Mouse (Mus musculus) midbrain, embryonic 11.5 days (tissue): Measurements from ENCODE around the gene C87436. TPM values are rescaled to one million over a fixed set of nuclear protein-coding genes. Genes with fewer than 3 reads are reported as not detected.

Source experiments
- ATAC-seq: fragments of 200-750 bp; cut with Nextera tagmentation; 2 replicates; pipeline ENCODE4 v1.8.0; 2017; ENCODE audit warnings: moderate TSS enrichment, moderate library complexity; ENCODE audit not compliant: low FRiP score
- DNase-seq: peaks from one replicate; pipeline ENCODE4 v3.0.0; 2015; ENCODE audit warnings: low spot score; ENCODE audit errors: missing footprints
- H3K27ac ChIP-seq: fragments of 300-500 bp; sonication (generic); 2 replicates; pipeline ENCODE4 v1.5.1; 2014; ENCODE audit warnings: low read depth, low read length
- H3K27me3 ChIP-seq: fragments of 300-500 bp; sonication (generic); 2 replicates; pipeline ENCODE4 v1.6.1; 2014; ENCODE audit warnings: mild to moderate bottlenecking, low read length, moderate library complexity, mixed read lengths; ENCODE audit not compliant: control insufficient read depth, insufficient read depth
- H3K36me3 ChIP-seq: fragments of 300-500 bp; sonication (generic); 2 replicates; pipeline ENCODE4 v1.6.1; 2014; ENCODE audit warnings: mild to moderate bottlenecking, low read length, moderate library complexity, mixed read lengths; ENCODE audit not compliant: control insufficient read depth, insufficient read depth
- H3K4me1 ChIP-seq: fragments of 300-500 bp; sonication (generic); 2 replicates; pipeline ENCODE4 v1.6.1; 2014; ENCODE audit warnings: low read length; ENCODE audit not compliant: control insufficient read depth, insufficient read depth
- H3K4me2 ChIP-seq: fragments of 300-500 bp; sonication (generic); 2 replicates; pipeline ENCODE4 v1.6.1; 2014; ENCODE audit warnings: mild to moderate bottlenecking, moderate library complexity
- H3K4me3 ChIP-seq: fragments of 300-500 bp; sonication (generic); 2 replicates; pipeline ENCODE4 v1.5.1; 2014; ENCODE audit warnings: low read depth, low read length
- H3K9ac ChIP-seq: fragments of 300-500 bp; sonication (generic); 2 replicates; pipeline ENCODE4 v1.6.1; 2014; ENCODE audit warnings: low read length
- H3K9me3 ChIP-seq: fragments of 300-500 bp; sonication (generic); 2 replicates; pipeline ENCODE4 v1.6.1; 2016; ENCODE audit warnings: low read length; ENCODE audit not compliant: control insufficient read depth
- WGBS: fragments of 180-500 bp; shearing (Covaris S2); extraction: QIAGEN DNeasy Blood & Tissue Kit; methylation state at CpG from one replicate; pipeline ENCODE4 v1.1.7; 2014; 5-methylcytosine and 5-hydroxymethylcytosine counted together
- polyA plus RNA-seq: library from polyadenylated mRNA; unstranded; fragments of >200 nt; fragmentation: Nextera tagmentation; extraction: Ambion mirVana; gene quantifications from 2 replicates; pipeline ENCODE4 v1.2.1, GENCODE M21; 2014

C87436 gene
- polyA plus RNA-seq, 1 experiment from 2014 or later: 23.6 TPM

DNA sequence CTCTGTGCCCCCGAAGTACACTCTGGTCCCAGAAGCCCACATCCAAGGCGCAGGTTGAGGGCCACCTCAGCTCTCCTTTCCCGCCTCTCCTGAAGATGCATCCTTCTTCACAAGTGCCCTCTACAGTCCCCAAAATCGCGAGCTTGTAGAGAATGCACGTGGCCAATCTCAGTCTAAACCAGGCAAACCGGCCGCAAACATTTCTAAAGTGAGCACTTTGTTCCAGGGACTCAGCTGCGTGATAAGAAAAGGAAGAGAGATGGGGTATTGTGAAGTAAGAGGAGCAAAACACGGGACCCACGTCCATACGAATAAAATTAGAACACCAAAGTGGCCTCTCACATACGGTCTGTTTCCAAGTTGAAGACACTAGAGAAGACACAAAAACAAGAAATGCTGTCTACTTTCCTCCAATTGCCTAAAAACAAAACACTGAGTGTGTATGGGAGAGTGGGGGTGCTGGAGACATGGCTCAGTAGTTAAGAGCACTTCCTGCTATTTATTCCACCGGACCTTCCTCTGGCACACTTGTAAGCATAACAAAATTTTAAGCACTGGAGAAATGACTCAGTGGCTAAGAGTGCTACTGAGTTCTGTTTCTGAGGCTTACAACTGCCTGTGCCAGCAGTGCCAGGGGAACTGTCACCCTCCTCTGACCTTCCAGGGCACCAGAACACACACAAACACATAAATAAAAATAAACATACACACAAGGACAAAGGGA is 40.8 kb upstream of the C87436 start:
- WGBS: 6% methylated on average over 14 of the region's 14 CpGs
- no peak for ATAC-seq

DNA sequence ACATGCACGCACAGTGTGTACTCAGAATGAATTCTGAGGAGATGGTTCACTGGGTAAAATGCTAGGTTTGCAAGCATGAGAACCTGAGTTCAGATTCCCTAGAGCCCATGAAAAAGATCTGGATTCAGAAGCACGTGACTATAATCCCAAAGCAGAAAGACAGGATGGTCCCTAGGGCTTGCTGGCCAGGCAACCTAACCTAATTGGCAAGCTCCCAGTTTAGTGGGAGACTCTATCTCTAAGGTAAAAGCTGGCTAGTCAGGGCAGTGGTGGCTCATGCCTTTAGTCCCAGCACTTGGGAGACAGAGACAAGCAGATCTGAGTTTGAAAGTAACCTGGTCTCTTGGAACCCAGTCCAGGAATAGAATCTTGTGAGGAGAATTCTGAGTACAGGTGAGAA is 39.2 kb upstream of the C87436 start:
- Histone ChIP-seq H3K27ac (no peak overlapping the region), H3K9ac (no peak overlapping the region), H3K4me1 (peaks cover 20% of the 10 kb centered on the region), H3K27me3 (no peaks in the 10 kb centered on the region), H3K36me3 (no peaks in the 10 kb centered on the region; the same call in 1 of the 2 replicates), H3K4me3 (no peak overlapping the region), H3K4me2 (no peak overlapping the region), H3K9me3 (no peaks in the 10 kb centered on the region)
- ATAC-seq: no peak
- 75% methylated on average over 2 of the region's 2 CpGs for WGBS
- DNase-seq: no peak

More for the DNA sequence above, 40.8 kb upstream of the C87436 start:
- Histone ChIP-seq H3K9ac (peak overlapping the region; percentile 90; the same call in 1 of the 2 replicates), H3K27me3 (no peaks in the 10 kb centered on the region), H3K9me3 (no peaks in the 10 kb centered on the region), H3K36me3 (peaks cover 5% of the 10 kb centered on the region; the same call in 1 of the 2 replicates), H3K4me1 (peaks cover 20% of the 10 kb centered on the region), H3K4me3 (peak overlapping the region; percentile 90), H3K27ac (no peak overlapping the region; the same call in 1 of the 2 replicates), H3K4me2 (peak overlapping the region; percentile 71)
- DNase-seq: no peak

DNA sequence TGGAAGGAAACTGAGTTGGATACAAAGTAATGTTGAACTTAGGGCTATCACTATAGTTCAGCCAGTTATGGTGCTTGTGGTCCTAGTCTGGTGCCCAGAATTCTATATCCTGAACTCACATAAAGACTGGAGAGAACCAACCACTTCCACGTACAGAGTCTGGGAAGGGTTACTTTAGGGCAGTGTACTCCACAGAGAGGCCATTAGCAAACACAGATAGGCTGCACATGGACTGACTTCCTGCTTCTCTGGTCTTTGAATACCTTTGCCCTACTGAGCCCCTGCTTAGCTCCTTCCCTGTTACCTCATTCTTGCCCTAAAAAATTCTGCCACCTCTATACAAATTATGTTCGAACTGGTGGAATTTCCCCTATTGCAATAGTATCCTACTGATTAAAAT is 38.2 kb upstream of the C87436 start:
- Histone ChIP-seq H3K9me3 (no peaks in the 10 kb centered on the region), H3K4me1 (peaks cover 17% of the 10 kb centered on the region), H3K27ac (no peak overlapping the region), H3K4me3 (no peak overlapping the region), H3K4me2 (no peak overlapping the region), H3K9ac (no peak overlapping the region), H3K27me3 (no peaks in the 10 kb centered on the region), H3K36me3 (no peaks in the 10 kb centered on the region)
- DNase-seq (no peak), ATAC-seq (no peak)
- 78% methylated on average over 2 of the region's 2 CpGs for WGBS

- H3K4me3 ChIP-seq: no peak overlapping the region; the same call in 1 of the 2 replicates
Observed at GRCm38 (mm10) chr6:86400972-86401371, 37.2 kb upstream of the C87436 start.

DNA sequence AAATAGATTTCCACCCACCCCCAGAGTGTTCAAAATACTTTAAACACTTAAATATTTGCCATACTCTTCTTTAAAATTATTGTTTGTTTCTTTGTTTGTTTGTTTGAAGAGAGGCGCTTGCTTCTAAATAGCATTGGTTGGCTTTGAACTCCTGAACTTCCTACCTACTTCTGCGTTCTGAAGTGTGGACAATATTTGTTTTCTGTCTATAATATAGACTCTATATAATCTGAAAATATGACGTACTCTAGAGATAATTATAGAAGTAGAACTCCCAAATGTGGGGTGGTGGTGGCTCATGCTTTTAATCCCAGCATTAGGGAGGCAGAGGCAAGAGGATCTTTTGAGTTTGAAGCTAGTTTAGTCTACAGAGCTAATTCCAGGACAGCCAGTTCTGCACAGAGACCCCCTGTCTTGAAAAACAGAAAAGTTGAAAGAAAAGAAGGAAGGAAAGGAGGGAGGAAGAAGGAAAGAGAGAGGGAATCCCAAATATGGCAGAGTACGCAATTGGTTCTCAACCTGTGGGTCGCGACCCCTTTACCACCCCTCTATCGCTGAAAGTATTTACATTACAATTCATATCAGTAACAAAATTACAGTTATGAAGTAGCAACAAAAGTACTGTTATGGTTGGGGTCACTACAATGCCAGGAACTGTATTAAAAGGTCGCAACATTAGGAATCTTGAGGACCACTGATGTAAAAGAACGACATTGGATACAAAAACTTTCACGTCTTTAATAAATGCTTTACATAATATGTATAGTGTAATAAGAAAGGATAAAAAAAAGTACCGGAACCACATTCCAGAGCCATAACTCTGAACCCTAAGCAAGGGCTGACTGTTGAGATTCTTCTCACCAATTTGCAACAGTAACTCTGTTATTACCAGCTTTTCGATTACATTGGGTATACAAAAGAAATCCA is 35.2 kb upstream of the C87436 start:
- Histone ChIP-seq H3K9ac (no peak overlapping the region), H3K9me3 (no peaks in the 10 kb centered on the region), H3K27ac (no peak overlapping the region), H3K4me2 (peak overlapping the region; percentile 81), H3K36me3 (no peaks in the 10 kb centered on the region), H3K27me3 (no peaks in the 10 kb centered on the region), H3K4me3 (peak overlapping the region; percentile 87), H3K4me1 (peaks cover 8% of the 10 kb centered on the region)
- DNase-seq (peak; percentile 87), ATAC-seq (no peak)
- WGBS: 38% methylated on average over 12 of the region's 12 CpGs

More at GRCm38 (mm10) chr6:86400972-86401371, 37.2 kb upstream of the C87436 start:
- Histone ChIP-seq H3K4me1 (peaks cover 8% of the 10 kb centered on the region), H3K27me3 (no peaks in the 10 kb centered on the region), H3K27ac (no peak overlapping the region), H3K4me2 (peak overlapping the region; percentile 33), H3K9me3 (no peaks in the 10 kb centered on the region), H3K36me3 (no peaks in the 10 kb centered on the region), H3K9ac (no peak overlapping the region)
- ATAC-seq (no peak), DNase-seq (peak; percentile 91)
- WGBS: 10% methylated on average over 9 of the region's 9 CpGs

- H3K9me3 ChIP-seq: no peaks in the 10 kb centered on the region
- H3K27ac ChIP-seq: peak overlapping the region; percentile 100
- peaks cover 8% of the 10 kb centered on the region for H3K4me1 ChIP-seq
- H3K36me3 ChIP-seq: no peaks in the 10 kb centered on the region
- peak overlapping the region; percentile 87 for H3K4me3 ChIP-seq
- peak overlapping the region; percentile 100 for H3K9ac ChIP-seq
- no peaks in the 10 kb centered on the region for H3K27me3 ChIP-seq
- under 1% methylated on average over 15 of the region's 15 CpGs for WGBS
- ATAC-seq: peak; percentile 72
- peak; percentile 99 for DNase-seq
- H3K4me2 ChIP-seq: peak overlapping the region; percentile 81
Observed at GRCm38 (mm10) chr6:86403728-86404099, 34.5 kb upstream of the C87436 start.

DNA sequence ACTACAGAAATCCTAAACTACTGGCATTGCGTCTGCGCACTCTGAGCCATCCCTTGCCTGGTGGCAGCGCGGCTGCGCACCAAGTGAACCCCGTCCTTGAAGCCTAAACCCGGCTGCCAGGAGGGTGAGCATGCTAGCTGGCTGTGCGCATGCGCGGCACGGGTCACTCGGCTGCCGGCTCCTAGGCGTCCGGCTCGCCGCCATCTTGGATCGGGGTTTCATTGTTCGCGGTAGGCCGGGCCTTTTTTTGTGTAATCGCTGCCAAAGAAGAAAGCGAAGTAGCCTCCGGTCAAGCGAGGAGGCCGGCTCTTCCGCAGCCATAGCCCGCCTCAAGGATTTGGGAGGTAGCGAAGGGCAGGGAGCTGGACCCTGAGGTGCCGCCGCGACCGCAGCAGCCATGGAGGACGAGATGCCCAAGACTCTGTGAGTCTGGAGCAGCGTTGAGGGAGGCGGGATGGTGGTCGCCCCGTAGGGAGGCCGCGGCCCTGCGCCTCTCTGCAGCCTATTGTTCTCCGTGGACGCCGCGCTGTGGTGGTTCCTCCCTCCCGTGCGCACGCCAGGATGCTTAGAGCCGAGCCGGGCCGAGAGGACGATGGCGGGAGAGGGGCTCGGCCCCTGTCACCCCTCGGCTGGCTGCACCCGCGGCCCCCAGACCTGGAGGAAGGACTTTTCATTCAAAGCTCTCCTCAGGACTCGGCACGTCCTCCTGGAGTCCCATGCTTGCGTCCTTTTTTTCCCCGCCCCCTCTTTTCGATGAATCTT is 33.9 kb upstream of the C87436 start, which contains the start of gene Tia1:
TSS of gene Tia1 (plus strand) at position 120 of the 762 bp plus-strand sequence.
- peak within 1 kb of the TSS; percentile 100 for H3K9ac ChIP-seq
- DNase-seq (peak; percentile 99), ATAC-seq (peak; percentile 96)

GRCm38 (mm10) chr6:86404996-86405395 is 33.2 kb upstream of the C87436 start:
- H3K27me3 ChIP-seq: no peaks in the 10 kb centered on the region
- no peak for ATAC-seq
- H3K9me3 ChIP-seq: no peaks in the 10 kb centered on the region
- H3K27ac ChIP-seq: peak overlapping the region; percentile 100
- H3K4me1 ChIP-seq: peaks cover 8% of the 10 kb centered on the region
- peak overlapping the region; percentile 87 for H3K4me3 ChIP-seq
- WGBS: under 1% methylated on average over 11 of the region's 11 CpGs
- peak overlapping the region; percentile 81 for H3K4me2 ChIP-seq
- H3K9ac ChIP-seq: peak overlapping the region; percentile 100
- H3K36me3 ChIP-seq: no peaks in the 10 kb centered on the region
- peak; percentile 95 for DNase-seq

More for the DNA sequence above, 33.9 kb upstream of the C87436 start, which contains the start of gene Tia1:
- under 1% methylated on average over 60 of the region's 62 CpGs for WGBS
- Histone ChIP-seq H3K27me3 (no peaks in the 10 kb centered on the region), H3K9me3 (no peaks in the 10 kb centered on the region), H3K4me2 (peak within 1 kb of the TSS; percentile 81), H3K27ac (peak within 1 kb of the TSS; percentile 100), H3K4me1 (peaks cover 8% of the 10 kb centered on the region), H3K4me3 (peak within 1 kb of the TSS; percentile 87), H3K36me3 (no peaks in the 10 kb centered on the region)
